Mouse (Mus musculus): ENCODE measurements around the gene Dab2ip. TPM values are rescaled to one million over a fixed set of nuclear protein-coding genes. Genes with fewer than 3 reads are reported as not detected.

Dab2ip gene
- total RNA-seq, 4 experiments from 2014 or later = 108 to 124 (median 115) TPM

- no peak for DNase-seq (ENCODE audit: low spot score in 2 of 2)
These were observed 37.0 kb downstream of the Dab2ip start for GRCm38 (mm10) chr2:35595102-35595501.

DNA sequence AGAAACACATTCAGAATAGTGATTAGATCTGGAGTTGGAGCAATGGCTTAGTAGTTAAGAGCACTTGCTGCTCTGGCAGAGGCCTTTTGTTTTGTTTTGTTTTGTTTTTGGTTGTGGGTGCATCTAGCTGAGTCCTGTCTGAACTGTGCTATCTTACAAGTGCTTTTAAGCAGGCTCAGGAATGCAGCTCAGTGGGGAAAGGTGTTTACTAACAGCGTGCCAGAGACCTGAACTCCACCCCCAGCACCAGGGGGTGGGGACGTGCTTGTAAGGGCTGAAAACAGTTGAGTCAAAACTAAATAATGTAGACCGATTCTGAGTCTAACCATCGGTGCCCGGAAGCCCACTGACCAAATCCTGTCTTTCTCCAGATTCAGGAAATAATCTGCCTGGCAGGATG, 37.7 kb downstream of the Dab2ip start:
- no peak for DNase-seq (ENCODE audit: low spot score in 2 of 2)

GRCm38 (mm10) chr2:35596796-35597195, 38.7 kb downstream of the Dab2ip start:
- no peak for DNase-seq (ENCODE audit: low spot score in 2 of 2)

DNA sequence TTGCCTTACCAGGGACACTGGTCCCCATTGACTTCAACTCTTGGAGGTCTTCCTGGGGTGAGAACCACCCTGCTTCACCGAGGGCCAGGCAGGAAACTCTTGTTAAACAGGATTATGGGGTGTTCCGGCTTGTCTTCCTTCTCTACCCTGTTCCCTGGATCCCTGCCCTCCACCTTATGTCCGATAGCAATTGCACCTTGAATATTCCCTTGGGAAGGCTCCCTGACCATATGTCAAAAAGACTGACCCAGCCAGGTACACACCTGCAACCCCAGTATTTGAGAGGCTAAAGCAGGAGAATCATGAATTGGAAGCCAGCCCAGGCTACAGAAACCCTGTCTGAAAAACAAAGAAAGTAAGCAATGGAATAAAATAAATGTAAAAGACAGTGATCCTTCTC, 40.8 kb downstream of the Dab2ip start:
- no peak for DNase-seq (ENCODE audit: low spot score in 2 of 2)

GRCm38 (mm10) chr2:35601665-35602064, 43.6 kb downstream of the Dab2ip start:
- DNase-seq (ENCODE audit: low spot score in 2 of 2) = no peak

GRCm38 (mm10) chr2:35607476-35607875, 49.4 kb downstream of the Dab2ip start:
- no peak for DNase-seq (ENCODE audit: low spot score in 2 of 2)

DNA sequence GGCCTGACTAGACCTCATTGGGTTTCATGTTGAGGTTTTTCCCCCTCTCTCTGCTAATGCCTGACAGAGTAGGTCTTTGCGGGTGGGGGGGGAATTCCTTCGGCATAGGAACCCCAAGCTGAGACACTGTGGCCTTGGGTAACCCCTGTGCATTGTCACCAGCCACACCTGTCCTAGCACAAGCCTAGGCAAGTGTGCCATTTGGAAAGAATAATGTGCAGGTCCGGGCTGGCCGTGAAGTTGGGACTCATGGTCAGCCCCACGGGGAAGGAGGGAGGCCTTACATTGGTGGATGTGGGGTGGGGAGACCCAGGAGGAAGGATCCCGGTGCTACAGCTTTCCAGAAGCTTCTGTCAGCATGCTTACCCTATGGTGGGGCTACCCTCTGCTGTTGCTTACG, 50.8 kb downstream of the Dab2ip start:
- DNase-seq (ENCODE audit: low spot score in 2 of 2) = no peak

GRCm38 (mm10) chr2:35609317-35609716, 51.3 kb downstream of the Dab2ip start:
- DNase-seq (ENCODE audit: low spot score in 2 of 2) = peak in 1 of 2 experiments; percentile 75

DNA sequence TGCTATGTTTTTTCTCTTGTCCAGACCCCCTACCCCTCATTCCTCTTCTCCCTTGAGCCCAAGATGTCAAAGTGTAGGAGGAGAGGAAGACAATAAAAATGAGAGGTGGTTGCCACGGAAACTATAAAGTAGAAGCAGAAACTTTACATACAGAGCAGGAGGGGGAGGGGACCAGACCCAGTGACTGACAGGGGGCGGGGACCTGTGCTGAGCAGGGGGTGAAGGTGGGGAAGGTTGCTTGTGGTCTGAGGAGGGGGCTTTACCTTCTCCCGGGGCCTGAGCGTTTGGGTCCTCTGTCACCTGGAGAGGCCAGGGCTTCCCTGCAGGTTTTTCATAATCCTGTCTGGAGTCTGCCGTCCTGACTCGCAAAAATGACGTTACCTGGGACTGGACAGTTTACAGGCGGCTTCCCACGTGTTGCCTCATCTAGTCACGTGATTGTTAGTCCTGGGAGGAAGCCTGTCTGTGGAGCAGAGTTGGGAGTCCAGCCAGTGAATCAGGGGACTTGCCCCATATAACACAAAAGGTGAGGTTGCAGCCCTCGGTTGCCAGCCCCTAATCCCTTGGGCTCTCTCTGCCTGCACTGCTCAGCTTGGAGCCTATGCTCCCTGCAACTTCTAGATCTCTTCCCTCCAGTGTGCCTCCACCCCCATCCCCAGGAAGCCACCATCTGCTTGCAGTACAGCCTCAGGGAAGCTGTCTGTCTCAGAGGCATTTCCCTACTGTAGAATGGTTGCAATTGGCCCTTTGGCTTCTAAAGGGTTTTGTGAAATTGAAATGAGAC, 52.3 kb downstream of the Dab2ip start:
- DNase-seq (ENCODE audit: low spot score in 2 of 2) = peak in 1 of 2 experiments; percentile 68

DNA sequence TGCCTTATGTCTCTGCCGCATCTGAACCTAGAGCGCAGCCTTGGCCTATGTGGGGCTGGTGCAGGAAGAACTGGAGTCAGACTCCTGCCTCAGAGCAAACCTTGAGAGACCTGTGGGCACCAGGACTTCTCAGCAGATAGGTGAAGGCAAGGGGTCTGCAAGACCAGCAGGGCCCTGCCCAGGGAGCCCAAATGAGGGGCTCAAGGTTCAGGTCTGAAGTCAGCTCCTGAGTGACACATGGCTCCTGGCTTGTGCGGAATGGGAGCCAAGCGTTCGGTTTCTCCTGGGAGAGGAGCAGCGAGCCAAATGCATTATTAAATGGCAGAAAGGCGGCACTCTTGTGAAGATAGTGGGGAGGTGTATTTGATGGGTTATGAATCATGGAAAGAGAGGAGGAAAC, 52.9 kb downstream of the Dab2ip start:
- peak in 1 of 2 experiments; percentile 34 for DNase-seq (ENCODE audit: low spot score in 2 of 2)

- peak in 1 of 2 experiments; percentile 35 for DNase-seq (ENCODE audit: low spot score in 2 of 2)
These were observed 53.6 kb downstream of the Dab2ip start for GRCm38 (mm10) chr2:35611645-35612044.

GRCm38 (mm10) chr2:35612297-35612696, 54.2 kb downstream of the Dab2ip start:
- DNase-seq (ENCODE audit: low spot score in 2 of 2) = no peak

GRCm38 (mm10) chr2:35613946-35614353, 55.9 kb downstream of the Dab2ip start:
- DNase-seq (ENCODE audit: low spot score in 2 of 2) = no peak

DNA sequence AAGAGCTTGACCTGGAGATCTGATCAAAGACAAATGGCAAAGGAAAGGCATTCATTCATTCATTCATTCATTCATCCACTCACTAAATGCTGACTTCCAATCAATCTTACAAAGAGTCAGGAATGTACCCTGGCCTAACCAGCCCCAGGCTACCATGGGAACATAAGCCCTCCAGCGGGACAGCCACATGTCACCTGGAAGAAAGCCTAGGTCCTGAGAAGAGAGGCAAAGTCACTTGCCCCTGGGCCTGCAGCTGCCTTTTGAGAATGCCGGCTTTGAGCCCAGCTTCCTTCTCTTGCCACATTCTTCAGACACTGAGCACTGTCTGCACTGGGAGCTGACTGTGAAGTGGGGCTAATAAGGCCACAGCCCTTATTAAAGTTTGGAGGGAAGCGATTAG, 56.3 kb downstream of the Dab2ip start:
- DNase-seq (ENCODE audit: low spot score in 2 of 2) = no peak

GRCm38 (mm10) chr2:35615366-35615765, 57.3 kb downstream of the Dab2ip start:
- no peak for DNase-seq (ENCODE audit: low spot score in 2 of 2)

DNA sequence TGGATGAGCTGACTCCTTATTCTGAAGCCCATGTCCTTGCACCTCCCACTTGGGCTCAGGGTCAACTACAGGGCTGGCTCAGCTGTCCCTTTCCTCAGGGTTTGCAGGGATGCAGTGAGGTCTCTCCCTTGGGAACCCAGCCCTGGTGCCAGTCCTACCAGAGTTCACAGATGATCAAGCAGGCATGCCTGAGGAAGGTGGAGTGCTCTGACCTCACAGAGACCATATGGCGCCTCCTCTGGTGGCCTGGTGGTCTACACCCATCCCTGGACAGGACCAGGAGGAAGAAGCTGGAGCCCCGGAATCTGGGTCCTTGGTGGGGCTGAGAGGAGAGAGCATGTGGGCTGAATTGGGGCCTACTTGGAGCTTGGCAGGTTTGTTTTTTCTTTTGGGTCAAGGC, 57.9 kb downstream of the Dab2ip start:
- no peak for DNase-seq (ENCODE audit: low spot score in 2 of 2)

- no peak for DNase-seq (ENCODE audit: low spot score in 2 of 2)
These were observed 59.0 kb downstream of the Dab2ip start for GRCm38 (mm10) chr2:35616891-35617658.

GRCm38 (mm10) chr2:35618981-35619380, 60.9 kb downstream of the Dab2ip start:
- no peak for DNase-seq (ENCODE audit: low spot score in 2 of 2)

DNA sequence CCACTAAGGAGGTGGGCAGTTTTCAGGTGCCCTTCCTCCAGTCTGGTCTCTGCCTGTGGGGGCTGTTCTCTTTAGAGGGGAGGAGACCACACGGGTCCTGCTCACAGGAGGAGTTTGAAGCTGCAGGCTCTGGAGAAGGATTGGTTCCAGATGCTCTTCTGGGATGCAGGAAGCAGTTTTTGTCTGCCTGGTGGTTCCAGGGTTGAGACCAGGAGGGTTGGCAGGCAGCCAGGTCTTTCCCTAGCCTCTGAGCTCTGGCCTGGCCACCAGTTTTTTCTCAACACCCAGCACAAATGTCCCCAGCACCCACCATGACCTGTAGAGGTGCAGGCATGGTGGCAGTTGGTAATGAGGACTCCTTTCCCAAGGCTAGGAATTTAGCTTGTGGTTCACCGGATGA, 61.5 kb downstream of the Dab2ip start:
- no peak for DNase-seq (ENCODE audit: low spot score in 2 of 2)

- no peak for DNase-seq (ENCODE audit: low spot score in 2 of 2)
These were observed 62.5 kb downstream of the Dab2ip start for GRCm38 (mm10) chr2:35620364-35621224.

DNA sequence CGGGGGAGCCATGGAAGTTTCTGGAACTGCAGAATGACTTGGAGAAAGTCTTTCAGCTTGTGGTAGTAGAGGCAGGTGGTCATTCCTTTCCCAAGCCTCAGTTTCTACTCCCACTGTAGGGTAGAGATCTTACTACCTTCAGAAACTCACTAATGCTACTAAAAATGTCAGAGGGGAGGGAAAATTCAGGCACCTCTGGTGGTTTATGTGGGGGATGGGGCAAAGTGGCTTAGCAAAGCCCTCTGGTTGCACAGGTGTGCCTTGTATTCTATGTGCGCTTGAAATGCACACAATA, 63.1 kb downstream of the Dab2ip start:
- no peak for DNase-seq (ENCODE audit: low spot score in 2 of 2)

DNA sequence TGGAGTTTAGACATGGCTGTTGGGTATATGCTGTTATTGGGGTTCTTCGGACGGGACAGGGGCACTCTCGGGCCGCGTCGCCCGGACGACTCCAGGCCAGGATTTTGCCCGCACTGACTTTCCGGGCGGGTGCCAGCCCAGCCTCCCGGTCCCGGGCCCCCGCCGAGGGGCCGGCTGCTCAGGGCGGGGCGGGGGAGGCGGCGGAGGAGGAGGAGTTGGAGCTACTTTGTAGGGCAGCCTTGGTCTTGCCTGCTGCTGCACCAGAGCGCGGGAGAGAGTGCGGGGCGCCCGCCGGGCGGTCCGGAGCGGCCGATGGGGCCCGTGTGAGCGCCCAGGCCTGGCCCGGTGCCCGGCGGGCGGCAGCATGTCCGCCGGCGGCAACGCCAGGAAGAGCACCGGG, 63.7 kb downstream of the Dab2ip start:
- DNase-seq (ENCODE audit: low spot score in 2 of 2) = no peak

Data from left cerebral cortex, adult 8-10 months (tissue).